8 mouse cellular contexts compared by ENCODE assay signal in genomic region chr11:121203859-121204160, GRCm38 (mm10). TPM values are rescaled to one million over a fixed set of nuclear protein-coding genes. Genes with fewer than 3 reads are reported as not detected.
DNase-seq lines count a peak whose midpoint lies in the region; ATAC-seq and TF ChIP-seq lines count a peak whose summit lies in the region.

No protein-coding gene starts in this region.

- 0% methylated on average over 5 of the region's 5 CpGs for WGBS in heart, postnatal 0 days
- WGBS in hindbrain, embryonic 11.5 days: 0% methylated on average over 5 of the region's 5 CpGs
- 2% methylated on average over 5 of the region's 5 CpGs for WGBS in midbrain, embryonic 11.5 days

- no peaks in the 10 kb centered on the region for H3K9me3 ChIP-seq in heart, postnatal 0 days (replicated peaks; ENCODE audit: control insufficient read depth, low read length)
- no peaks in the 10 kb centered on the region for H3K9me3 ChIP-seq in hindbrain, embryonic 11.5 days (ENCODE audit: control insufficient read depth, low read length)
- no peaks in the 10 kb centered on the region for H3K9me3 ChIP-seq in midbrain, embryonic 11.5 days (ENCODE audit: control insufficient read depth, low read length)

- no peak for TF ChIP-seq EP300 in heart, postnatal 0 days (IDR thresholded peaks at IDR 0.05; ENCODE audit: low read depth)

- POLR2A ChIA-PET in Patski (lab: Charles Lee): interaction anchor here (1.2 kb wide), 1 partner anchor 23 kb away, joined by 3 read pairs; no protein-coding TSS in a partner anchor

- no peaks in the 10 kb centered on the region for H3K4me1 ChIP-seq in heart, postnatal 0 days (ENCODE audit: control insufficient read depth, insufficient read depth)
- peaks cover 5% of the 10 kb centered on the region; the same call in 1 of the 2 replicates for H3K4me1 ChIP-seq in hindbrain, embryonic 11.5 days (replicated peaks; ENCODE audit: control insufficient read depth, insufficient read depth, low read length)
- H3K4me1 ChIP-seq in midbrain, embryonic 11.5 days (ENCODE audit: control insufficient read depth, insufficient read depth, low read length): peaks cover 9% of the 10 kb centered on the region; the same call in 1 of the 2 replicates

- CTCF ChIA-PET in Patski (lab: Charles Lee): no interaction called here

- no peak for TF ChIP-seq CTCF in heart, postnatal 0 days (IDR thresholded peaks at IDR 0.05; ENCODE audit: low read depth)
- TF ChIP-seq CTCF in Patski (IDR thresholded peaks at IDR 0.05): no peak

- peak overlapping the region; percentile 77 for H3K4me3 ChIP-seq in heart, postnatal 0 days (ENCODE audit: low read depth, low read length)
- peak overlapping the region; percentile 79 for H3K4me3 ChIP-seq in hindbrain, embryonic 11.5 days (ENCODE audit: low read depth, low read length)
- peak overlapping the region; percentile 78 for H3K4me3 ChIP-seq in midbrain, embryonic 11.5 days (ENCODE audit: low read depth, low read length)

- H3K27ac ChIP-seq in heart, postnatal 0 days (ENCODE audit: low read depth): no peak overlapping the region
- no peak overlapping the region for H3K27ac ChIP-seq in hindbrain, embryonic 11.5 days (ENCODE audit: low read depth, low read length)
- H3K27ac ChIP-seq in midbrain, embryonic 11.5 days (ENCODE audit: low read depth, low read length): no peak overlapping the region

- in situ Hi-C loops in Patski (cut with MboI; ENCODE audit: low pct_unique_long_range_greater_than_20kb): loop anchor here (5.0 kb wide), 1 partner anchor 142 kb away; the partner anchor contains the start of gene Sectm1b

- no peaks in the 10 kb centered on the region for H3K27me3 ChIP-seq in heart, postnatal 0 days (ENCODE audit: control insufficient read depth, insufficient read depth, low read length)
- H3K27me3 ChIP-seq in Patski: no peaks in the 10 kb centered on the region
- H3K27me3 ChIP-seq in hindbrain, embryonic 11.5 days (ENCODE audit: control insufficient read depth, insufficient read depth, low read length): no peaks in the 10 kb centered on the region
- H3K27me3 ChIP-seq in midbrain, embryonic 11.5 days (ENCODE audit: control insufficient read depth, insufficient read depth, low read length): no peaks in the 10 kb centered on the region

- DNase-seq in heart, postnatal 0 days (ENCODE audit: low spot score): no peak
- DNase-seq in heart, postnatal 25 days (ENCODE audit: low spot score): no peak
- no peak for DNase-seq in Patski (ENCODE audit: low read depth, low spot score)
- no peak for DNase-seq in hindbrain, embryonic 11.5 days (ENCODE audit: low spot score)
- DNase-seq in midbrain, embryonic 11.5 days (ENCODE audit: low spot score, missing footprints): no peak
- no peak for DNase-seq in embryo, embryonic 11 days
- no peak for DNase-seq in frontal cortex, postnatal 10 days (ENCODE audit: low spot score in 2 of 2)
- no peak for DNase-seq in embryo, embryonic 10.5 days (ENCODE audit: low spot score)

- no peak overlapping the region for H3K9ac ChIP-seq in heart, postnatal 0 days (replicated peaks; ENCODE audit: low read depth, low read length)
- H3K9ac ChIP-seq in hindbrain, embryonic 11.5 days (ENCODE audit: low read depth, low read length): peak overlapping the region; percentile 83
- peak overlapping the region; percentile 81 for H3K9ac ChIP-seq in midbrain, embryonic 11.5 days (ENCODE audit: low read length)

- peaks cover 6% of the 10 kb centered on the region; the same call in 1 of the 2 replicates for H3K36me3 ChIP-seq in heart, postnatal 0 days (replicated peaks; ENCODE audit: control insufficient read depth, insufficient read depth, low read length)
- H3K36me3 ChIP-seq in hindbrain, embryonic 11.5 days (ENCODE audit: control insufficient read depth, insufficient read depth, low read length): no peaks in the 10 kb centered on the region
- no peaks in the 10 kb centered on the region for H3K36me3 ChIP-seq in midbrain, embryonic 11.5 days (ENCODE audit: control insufficient read depth, insufficient read depth, low read length)

- no peak for ATAC-seq in heart, postnatal 0 days (ENCODE audit: insufficient read depth, low read depth)
- peak; percentile 59 for ATAC-seq in Patski
- ATAC-seq in hindbrain, embryonic 11.5 days (ENCODE audit: low FRiP score): no peak
- ATAC-seq in midbrain, embryonic 11.5 days (ENCODE audit: low FRiP score): no peak

- intact Hi-C loops in heart, postnatal 25 days (cut with DNase I): loop anchor here (2.0 to 5.0 kb wide), 3 partner anchors 25 to 187 kb away; partner anchors contain the start of genes Cybc1 and Sectm1b

- peak overlapping the region; percentile 78 for H3K4me2 ChIP-seq in heart, postnatal 0 days (ENCODE audit: low read depth, low read length)
- H3K4me2 ChIP-seq in hindbrain, embryonic 11.5 days (replicated peaks; ENCODE audit: low read depth, low read length): peak overlapping the region; percentile 80
- H3K4me2 ChIP-seq in midbrain, embryonic 11.5 days: peak overlapping the region; percentile 66

RNA-seq across cellular contexts. Expression of gene Hexdc, which starts 0.4 kb away (rescaled TPM):
- 23.8 and 36.6 TPM in 2 replicates for total RNA-seq in heart, postnatal 0 days (2014; rRNA removed; ENCODE audit: low replicate concordance)
- polyA plus RNA-seq in heart, postnatal 0 days (2015; fragmentation: Nextera tagmentation; extraction: Ambion mirVana): 6.4 and 6.5 TPM in 2 replicates
- total RNA-seq in heart, postnatal 25 days (2021): 10 to 100 TPM; 10.2 to 11.0 TPM
- 16.5 TPM for polyA plus RNA-seq in Patski (2021)
- polyA plus RNA-seq in hindbrain, embryonic 11.5 days (2014; fragmentation: Nextera tagmentation; extraction: Ambion mirVana): 6.2 and 7.0 TPM in 2 replicates
- 5.7 and 6.3 TPM in 2 replicates for polyA plus RNA-seq in midbrain, embryonic 11.5 days (2014; fragmentation: Nextera tagmentation; extraction: Ambion mirVana)

RNA-seq across cellular contexts. Expression of gene Ogfod3, which starts 0.7 kb away (rescaled TPM):
- 8.7 and 10.9 TPM in 2 replicates for total RNA-seq in heart, postnatal 0 days (2014; rRNA removed; ENCODE audit: low replicate concordance)
- polyA plus RNA-seq in heart, postnatal 0 days (2015; fragmentation: Nextera tagmentation; extraction: Ambion mirVana): 26.8 and 27.1 TPM in 2 replicates
- total RNA-seq in heart, postnatal 25 days (2021): 10 to 100 TPM; 14.5 to 14.6 TPM
- 15.2 TPM for polyA plus RNA-seq in Patski (2021)
- polyA plus RNA-seq in hindbrain, embryonic 11.5 days (2014; fragmentation: Nextera tagmentation; extraction: Ambion mirVana): 17.0 and 19.2 TPM in 2 replicates
- 16.5 and 21.5 TPM in 2 replicates for polyA plus RNA-seq in midbrain, embryonic 11.5 days (2014; fragmentation: Nextera tagmentation; extraction: Ambion mirVana)

RNA-seq across cellular contexts. Expression of gene Cybc1, which starts 25.3 kb away (rescaled TPM):
- total RNA-seq in heart, postnatal 0 days (2014; rRNA removed; ENCODE audit: low replicate concordance): 11.3 and 13.0 TPM in 2 replicates
- polyA plus RNA-seq in heart, postnatal 0 days (2015; fragmentation: Nextera tagmentation; extraction: Ambion mirVana): 12.4 and 13.5 TPM in 2 replicates
- total RNA-seq in heart, postnatal 25 days (2021): 1 to 10 TPM; 7.8 to 9.5 TPM
- polyA plus RNA-seq in Patski (2021): 33.3 TPM
- polyA plus RNA-seq in hindbrain, embryonic 11.5 days (2014; fragmentation: Nextera tagmentation; extraction: Ambion mirVana): 42.6 and 43.9 TPM in 2 replicates
- polyA plus RNA-seq in midbrain, embryonic 11.5 days (2014; fragmentation: Nextera tagmentation; extraction: Ambion mirVana): 39.6 and 42.5 TPM in 2 replicates

RNA-seq across cellular contexts. Expression of gene Narf, which starts 33.2 kb away (rescaled TPM):
- total RNA-seq in heart, postnatal 0 days (2014; rRNA removed; ENCODE audit: low replicate concordance): 159 and 217 TPM in 2 replicates
- polyA plus RNA-seq in heart, postnatal 0 days (2015; fragmentation: Nextera tagmentation; extraction: Ambion mirVana): 40.0 and 48.2 TPM in 2 replicates
- 100 to 1,000 TPM in 1 of 2 experiments, 10 to 100 TPM in 1; 97.7 to 123 TPM for total RNA-seq in heart, postnatal 25 days (2021)
- polyA plus RNA-seq in Patski (2021): 26.3 TPM
- 75.4 and 79.1 TPM in 2 replicates for polyA plus RNA-seq in hindbrain, embryonic 11.5 days (2014; fragmentation: Nextera tagmentation; extraction: Ambion mirVana)
- polyA plus RNA-seq in midbrain, embryonic 11.5 days (2014; fragmentation: Nextera tagmentation; extraction: Ambion mirVana): 65.5 and 72.7 TPM in 2 replicates

RNA-seq across cellular contexts. Expression of gene Uts2r, which starts 43.7 kb away (rescaled TPM):
- total RNA-seq in heart, postnatal 0 days (2014; rRNA removed; ENCODE audit: low replicate concordance): not detected in 2 replicates
- not detected in 2 replicates for polyA plus RNA-seq in heart, postnatal 0 days (2015; fragmentation: Nextera tagmentation; extraction: Ambion mirVana)
- total RNA-seq in heart, postnatal 25 days (2021): under 1 TPM; 0.34 to 0.81 TPM
- polyA plus RNA-seq in Patski (2021): not detected
- polyA plus RNA-seq in hindbrain, embryonic 11.5 days (2014; fragmentation: Nextera tagmentation; extraction: Ambion mirVana): 0.23 and 0.25 TPM in 2 replicates
- polyA plus RNA-seq in midbrain, embryonic 11.5 days (2014; fragmentation: Nextera tagmentation; extraction: Ambion mirVana): 0.12 TPM in 1 of 2 replicates, not detected in the other
